ENCODE assay signal across 30 mouse cellular contexts in genomic region chr1:160041264-160041775, GRCm38 (mm10). TPM values are rescaled to one million over a fixed set of nuclear protein-coding genes. Genes with fewer than 3 reads are reported as not detected.
DNase-seq lines count a peak whose midpoint lies in the region; ATAC-seq and TF ChIP-seq lines count a peak whose summit lies in the region.
"Had no signal": no experiment of that assay in that cellular context is flagged by ENCODE, and none has a peak within 500 bp of the region (broad histone marks: within the 10 kb centered on the region; RNA-seq: fewer than 3 reads in every experiment).

No protein-coding gene starts in this region.

- ATAC-seq in granulocyte monocyte progenitor cell, adult 5-6 weeks (replicated peaks; ENCODE audit: poor library complexity, severe bottlenecking) = peak; percentile 51
- ATAC-seq in intestine, embryonic 15.5 days = no peak
- ATAC-seq: forebrain, embryonic 14.5 days; forebrain, postnatal 0 days; Patski had no signal

- 94% methylated on average over 7 of the region's 7 CpGs for WGBS in intestine, embryonic 15.5 days

- TF ChIP-seq POLR2A in testis, adult 2 months (IDR thresholded peaks at IDR 0.05; ENCODE audit: control insufficient read depth, low read depth, low read length) = no peak

- H3K4me2 ChIP-seq in intestine, embryonic 15.5 days (replicated peaks) = no peak overlapping the region
- H3K4me2 ChIP-seq: embryonic facial prominence, embryonic 13.5 days; heart, embryonic 13.5 days; hindbrain, embryonic 12.5 days; hindbrain, embryonic 15.5 days had no signal

- no peaks in the 10 kb centered on the region for H3K27me3 ChIP-seq in testis, adult 2 months (ENCODE audit: control insufficient read depth, insufficient read depth, low read length)
- no peaks in the 10 kb centered on the region for H3K27me3 ChIP-seq in intestine, embryonic 15.5 days (replicated peaks)
- H3K27me3 ChIP-seq: CH12.LX; heart, embryonic 13.5 days; hindbrain, embryonic 15.5 days; Patski had no signal

- no peak overlapping the region for H3K9ac ChIP-seq in intestine, embryonic 15.5 days
- H3K9ac ChIP-seq: embryonic facial prominence, embryonic 13.5 days; forebrain, postnatal 0 days; heart, embryonic 13.5 days; hindbrain, embryonic 12.5 days; hindbrain, embryonic 15.5 days had no signal

- H3K4me1 ChIP-seq in testis, adult 2 months (ENCODE audit: control insufficient read depth, insufficient read depth, low read length) = no peaks in the 10 kb centered on the region
- peaks cover 8% of the 10 kb centered on the region; the same call in 1 of the 2 replicates for H3K4me1 ChIP-seq in intestine, embryonic 15.5 days (replicated peaks)

- peak; percentile 79 for DNase-seq in heart, adult 11 months
- DNase-seq in heart, postnatal 4 days = no peak
- no peak for DNase-seq in testis, postnatal 10 days (ENCODE audit: low spot score)
- DNase-seq in thymus, postnatal 10 days (ENCODE audit: low spot score in 2 of 2) = no peak
- DNase-seq: adrenal gland, postnatal 10 days; adrenal gland, postnatal 36 days; B cell, adult 2 months; cerebellum, adult 11-12 months; cerebellum, adult 8-10 months; embryo, embryonic 11 days; forebrain, postnatal 0 days; gastrocnemius, postnatal 10 days; gastrocnemius, postnatal 36 days; heart, adult 2 months; heart, postnatal 14 days had no signal

- no peaks in the 10 kb centered on the region for H3K9me3 ChIP-seq in intestine, embryonic 15.5 days
- H3K9me3 ChIP-seq: embryonic facial prominence, embryonic 10.5 days; embryonic facial prominence, embryonic 13.5 days; forebrain, embryonic 10.5 days; G1E; heart, embryonic 10.5 days; heart, embryonic 13.5 days; hindbrain, embryonic 12.5 days; hindbrain, embryonic 15.5 days had no signal

- no peak overlapping the region for H3K27ac ChIP-seq in testis, adult 2 months (ENCODE audit: control insufficient read depth, insufficient read depth, low read depth, low read length)
- no peak overlapping the region for H3K27ac ChIP-seq in intestine, embryonic 15.5 days
- H3K27ac ChIP-seq: embryonic facial prominence, embryonic 10.5 days; embryonic facial prominence, embryonic 13.5 days; heart, adult 2 months; heart, embryonic 10.5 days; heart, embryonic 13.5 days; hindbrain, embryonic 12.5 days; hindbrain, embryonic 15.5 days had no signal

- H3K36me3 ChIP-seq in testis, adult 2 months (ENCODE audit: control insufficient read depth, insufficient read depth, low read length) = no peaks in the 10 kb centered on the region
- H3K36me3 ChIP-seq in intestine, embryonic 15.5 days = no peaks in the 10 kb centered on the region
- H3K36me3 ChIP-seq: embryonic facial prominence, embryonic 10.5 days; embryonic facial prominence, embryonic 13.5 days; forebrain, embryonic 10.5 days; G1E; heart, embryonic 10.5 days; heart, embryonic 13.5 days; hindbrain, embryonic 12.5 days; hindbrain, embryonic 15.5 days had no signal

- TF ChIP-seq CTCF in testis, adult 2 months (IDR thresholded peaks at IDR 0.05; ENCODE audit: control insufficient read depth, insufficient read depth, insufficient replicate concordance, low read depth, low read length) = no peak

- peak overlapping the region; percentile 41 for H3K4me3 ChIP-seq in testis, adult 2 months (ENCODE audit: control insufficient read depth, low read depth, low read length)
- H3K4me3 ChIP-seq in intestine, embryonic 15.5 days (replicated peaks) = no peak overlapping the region
- H3K4me3 ChIP-seq: embryonic facial prominence, embryonic 10.5 days; embryonic facial prominence, embryonic 13.5 days; erythroblast, embryonic 14.5 days; forebrain, embryonic 10.5 days; heart, adult 2 months; heart, embryonic 10.5 days; heart, embryonic 13.5 days; hindbrain, embryonic 12.5 days; hindbrain, embryonic 15.5 days had no signal

RNA-seq across cellular contexts. Expression of gene 4930523C07Rik, which starts 2.9 kb away (rescaled TPM):
- 10 to 100 TPM; 24.0 to 26.1 TPM for total RNA-seq in heart, postnatal 4 days (2021)
- 27.8 and 36.2 TPM in 2 replicates for polyA plus RNA-seq in testis, adult 2 months (2012; rRNA removed)
- 22.9 and 28.4 TPM in 2 replicates for total RNA-seq in granulocyte monocyte progenitor cell, adult 5-6 weeks (2014; fragmentation: Nextera tagmentation)
- 53.9 and 82.3 TPM in 2 replicates for total RNA-seq in granulocyte monocyte progenitor cell, adult 5-6 weeks (2017)
- 9.6 and 10.5 TPM in 2 replicates for polyA plus RNA-seq in intestine, embryonic 15.5 days (2015; fragmentation: Nextera tagmentation; extraction: Ambion mirVana)
- polyA plus RNA-seq: G1E had no signal
